ENCODE assay signal across 8 mouse cellular contexts in the genomic region with DNA sequence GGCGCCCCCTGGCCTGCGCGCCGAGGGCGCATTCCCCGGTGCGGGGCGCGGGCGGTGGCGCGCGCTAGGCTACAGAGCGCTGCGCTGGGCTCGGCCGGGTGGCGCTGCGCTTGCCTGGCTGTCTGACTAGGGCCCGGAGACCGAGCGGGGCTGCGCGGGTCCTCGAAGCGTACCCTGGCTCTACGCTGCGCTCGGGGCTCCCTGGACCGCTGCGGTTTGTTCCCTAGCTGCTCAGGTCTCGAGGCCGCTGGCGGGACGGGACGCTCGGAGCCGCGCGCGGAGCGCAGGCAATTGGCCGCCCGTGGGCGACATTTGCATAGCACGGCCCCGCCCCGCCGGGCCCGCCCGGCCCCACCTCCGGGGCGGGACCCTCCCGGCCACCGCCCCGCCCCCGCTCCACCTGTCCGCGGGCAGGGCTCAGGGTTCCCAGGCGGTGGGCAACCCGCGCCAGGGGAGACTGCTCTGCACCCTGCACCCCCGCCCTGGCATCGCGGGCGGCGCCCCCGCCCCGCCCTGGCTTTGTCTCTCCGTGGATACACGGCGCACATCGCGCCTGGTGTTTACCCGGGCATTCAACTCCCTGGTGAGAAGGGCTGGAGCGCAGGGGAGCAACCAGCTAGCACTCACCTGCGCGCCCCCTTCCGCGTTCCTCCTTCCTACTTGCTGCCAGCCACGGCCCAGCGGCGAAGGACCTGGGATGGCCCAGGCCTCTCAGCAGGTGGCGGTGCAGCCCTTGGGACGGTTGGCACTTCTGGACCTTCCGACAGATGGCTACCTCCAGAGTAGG. TPM values are rescaled to one million over a fixed set of nuclear protein-coding genes. Genes with fewer than 3 reads are reported as not detected.
DNase-seq lines count a peak whose midpoint lies in the region; ATAC-seq and TF ChIP-seq lines count a peak whose summit lies in the region.

A gene (minus strand): TSS at position 779 of the 787 bp plus-strand sequence.

- H3K9ac ChIP-seq in forebrain, postnatal 0 days = peak within 1 kb of the TSS; percentile 73
- H3K9ac ChIP-seq in lung, postnatal 0 days (replicated peaks; ENCODE audit: low read depth) = peak within 1 kb of the TSS; percentile 65

- WGBS in cerebellum, adult 2 months = under 1% methylated on average over 78 of the region's 86 CpGs
- WGBS in forebrain, postnatal 0 days = 3% methylated on average over 74 of the region's 86 CpGs
- 2% methylated on average over 60 of the region's 86 CpGs for WGBS in lung, postnatal 0 days

- no peaks in the 10 kb centered on the region for H3K9me3 ChIP-seq in forebrain, postnatal 0 days (ENCODE audit: low read length)
- no peaks in the 10 kb centered on the region for H3K9me3 ChIP-seq in lung, postnatal 0 days (ENCODE audit: low read length)

- no peak for TF ChIP-seq CTCF in cerebellum, adult 2 months (IDR thresholded peaks at IDR 0.05; ENCODE audit: borderline replicate concordance, insufficient read depth, low read depth, low read length)
- peak; percentile 54 for TF ChIP-seq CTCF in forebrain, postnatal 0 days (IDR thresholded peaks at IDR 0.05; ENCODE audit: low read depth)
- peak; percentile 87 for TF ChIP-seq CTCF in lung, postnatal 0 days (IDR thresholded peaks at IDR 0.05)

- ATAC-seq in forebrain, postnatal 0 days = peak; percentile 76
- peak; percentile 92 for ATAC-seq in lung, postnatal 0 days

- H3K27ac ChIP-seq in cerebellum, adult 2 months (ENCODE audit: insufficient read depth, low read length) = peak within 1 kb of the TSS; percentile 72
- H3K27ac ChIP-seq in forebrain, postnatal 0 days (ENCODE audit: low read depth, low read length) = peak within 1 kb of the TSS; percentile 80
- H3K27ac ChIP-seq in lung, postnatal 0 days (ENCODE audit: low read length) = peak within 1 kb of the TSS; percentile 81

- peaks cover 6% of the 10 kb centered on the region; the same call in 1 of the 2 replicates for H3K36me3 ChIP-seq in forebrain, postnatal 0 days (ENCODE audit: insufficient read depth)
- H3K36me3 ChIP-seq in lung, postnatal 0 days (ENCODE audit: insufficient read depth, low read length) = peaks cover 6% of the 10 kb centered on the region; the same call in 1 of the 2 replicates

- peak; percentile 90 for DNase-seq in Muller cell, postnatal 12 days (ENCODE audit: inconsistent ontology term)
- peak; percentile 86 to 87 for DNase-seq in cerebellum, adult 2 months
- peak; percentile 85 for DNase-seq in forebrain, postnatal 0 days
- peak; percentile 83 for DNase-seq in heart, postnatal 4 days
- DNase-seq in layer of hippocampus, adult 9-11 months = peak; percentile 32
- peak; percentile 90 for DNase-seq in lung, postnatal 0 days (ENCODE audit: low spot score)
- peak; percentile 81 for DNase-seq in retina, adult 2 months (ENCODE audit: low read depth, low spot score)
- DNase-seq in thymus, postnatal 25 days = peak; percentile 86

- peaks cover 29% of the 10 kb centered on the region for H3K4me1 ChIP-seq in cerebellum, adult 2 months (ENCODE audit: control insufficient read depth, insufficient read depth, low read length)
- H3K4me1 ChIP-seq in forebrain, postnatal 0 days (ENCODE audit: insufficient read depth) = peaks cover 12% of the 10 kb centered on the region; the same call in 1 of the 2 replicates
- H3K4me1 ChIP-seq in lung, postnatal 0 days (ENCODE audit: insufficient read depth, low read depth, low read length) = peaks cover 34% of the 10 kb centered on the region

- H3K27me3 ChIP-seq in cerebellum, adult 2 months (ENCODE audit: control insufficient read depth, insufficient read depth, low read length) = no peaks in the 10 kb centered on the region; the same call in 1 of the 2 replicates
- no peaks in the 10 kb centered on the region for H3K27me3 ChIP-seq in forebrain, postnatal 0 days (ENCODE audit: insufficient read depth, low read length)
- no peaks in the 10 kb centered on the region for H3K27me3 ChIP-seq in lung, postnatal 0 days (replicated peaks; ENCODE audit: insufficient read depth, low read length)

- peak within 1 kb of the TSS; percentile 73 for H3K4me3 ChIP-seq in cerebellum, adult 2 months (replicated peaks; ENCODE audit: insufficient read depth, low read depth, low read length)
- H3K4me3 ChIP-seq in forebrain, postnatal 0 days (ENCODE audit: low read depth, low read length) = peak within 1 kb of the TSS; percentile 75
- H3K4me3 ChIP-seq in lung, postnatal 0 days (ENCODE audit: low read depth, low read length) = peak within 1 kb of the TSS; percentile 54

- no peak for TF ChIP-seq EP300 in lung, postnatal 0 days (IDR thresholded peaks at IDR 0.05)

- peak; percentile 65; the same call in 1 of the 2 replicates for TF ChIP-seq POLR2A in cerebellum, adult 2 months (IDR thresholded peaks at IDR 0.05; ENCODE audit: borderline replicate concordance, insufficient read depth, low read length)

- peak within 1 kb of the TSS; percentile 91 for H3K4me2 ChIP-seq in forebrain, postnatal 0 days (ENCODE audit: low read depth)
- H3K4me2 ChIP-seq in lung, postnatal 0 days (replicated peaks; ENCODE audit: low read depth, low read length) = peak within 1 kb of the TSS; percentile 80

RNA-seq across cellular contexts. Expression of the gene that starts here (rescaled TPM):
- 30.4 and 31.8 TPM in 2 replicates for polyA plus RNA-seq in cerebellum, adult 2 months (2012; rRNA removed)
- total RNA-seq in forebrain, postnatal 0 days (2014; rRNA removed) = 56.6 and 61.4 TPM in 2 replicates
- polyA plus RNA-seq in forebrain, postnatal 0 days (2015; fragmentation: Nextera tagmentation; extraction: Ambion mirVana) = 7.1 and 7.8 TPM in 2 replicates
- 10 to 100 TPM; 18.7 to 20.9 TPM for total RNA-seq in heart, postnatal 4 days (2021)
- polyA plus RNA-seq in lung, postnatal 0 days (2015; fragmentation: Nextera tagmentation; extraction: Ambion mirVana) = 23.4 and 24.9 TPM in 2 replicates

Comparison
In these comparisons a context has a peak if more than half of its experiments do, and no peak if none do; other contexts are left out.
1. Peak in every context shown above with its lines: DNase-seq, ATAC-seq, H3K4me3 ChIP-seq and H3K27ac ChIP-seq.
2. DNase-seq: peak in every context shown above with its lines; median percentile 90 in Muller cell, postnatal 12 days; 90 in lung, postnatal 0 days; 86 in cerebellum, adult 2 months; 86 in thymus, postnatal 25 days; 85 in forebrain, postnatal 0 days; 83 in heart, postnatal 4 days; 81 in retina, adult 2 months; 32 in layer of hippocampus, adult 9-11 months.